Mouse (Mus musculus): ENCODE measurements around the gene Inpp5f. TPM values are rescaled to one million over a fixed set of nuclear protein-coding genes. Genes with fewer than 3 reads are reported as not detected.

Gene Inpp5f
- polyA plus RNA-seq, 1 experiment from 2014 or later = 51.1 TPM

DNA sequence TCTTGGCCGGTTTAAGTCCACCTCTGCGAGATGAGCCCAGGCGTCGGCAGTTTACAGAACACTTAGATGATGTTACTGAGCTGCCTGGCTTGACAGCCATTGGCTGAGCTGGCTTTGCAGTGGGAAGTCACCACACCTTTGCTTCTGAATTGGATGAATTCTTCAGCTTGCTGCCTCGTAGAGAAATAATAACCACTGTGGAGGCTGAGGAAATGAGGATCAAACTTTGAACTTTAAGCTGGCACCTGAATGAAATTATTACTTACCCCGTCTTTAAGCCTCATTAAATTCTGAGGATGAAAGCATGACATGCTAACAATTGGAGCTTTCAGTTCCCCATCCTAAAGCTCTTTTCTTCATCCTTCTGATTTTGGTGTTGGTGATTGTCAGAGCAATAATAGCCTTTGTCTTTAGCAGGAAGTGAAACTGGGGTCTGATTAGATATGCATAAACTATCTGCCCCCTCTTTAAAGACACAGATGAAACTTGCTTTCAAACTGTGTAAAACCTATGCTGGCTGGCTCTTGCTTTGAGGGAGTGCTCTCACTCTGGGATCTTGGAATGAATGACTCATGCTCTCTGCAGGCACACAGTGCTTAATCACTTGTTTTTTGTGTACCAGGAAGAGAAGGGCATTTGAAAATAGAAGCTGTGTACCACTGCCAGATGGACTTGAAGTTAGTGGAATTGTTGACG, 11.3 kb downstream of the Inpp5f start:
- DNase-seq (ENCODE audit: low spot score) = no peak
- Histone ChIP-seq H3K4me1 (ENCODE audit: control insufficient read depth, insufficient read depth, low read length) (no peaks in the 10 kb centered on the region), H3K9me3 (replicated peaks; ENCODE audit: control insufficient read depth, low read length) (no peaks in the 10 kb centered on the region), H3K27ac (replicated peaks; ENCODE audit: low read depth, low read length) (no peak overlapping the region), H3K4me2 (ENCODE audit: low read depth, low read length) (no peak overlapping the region), H3K36me3 (replicated peaks; ENCODE audit: control insufficient read depth, insufficient read depth, low read depth, low read length) (no peaks in the 10 kb centered on the region), H3K27me3 (ENCODE audit: control insufficient read depth, insufficient read depth, low read length) (no peaks in the 10 kb centered on the region), H3K4me3 (ENCODE audit: low read depth, low read length) (no peak overlapping the region), H3K9ac (replicated peaks; ENCODE audit: low read length) (no peak overlapping the region)
- 58% methylated on average over 7 of the region's 7 CpGs for WGBS
- ATAC-seq (replicated peaks; ENCODE audit: insufficient number of reproducible peaks, low FRiP score, low TSS enrichment, low read depth) = no peak

DNA sequence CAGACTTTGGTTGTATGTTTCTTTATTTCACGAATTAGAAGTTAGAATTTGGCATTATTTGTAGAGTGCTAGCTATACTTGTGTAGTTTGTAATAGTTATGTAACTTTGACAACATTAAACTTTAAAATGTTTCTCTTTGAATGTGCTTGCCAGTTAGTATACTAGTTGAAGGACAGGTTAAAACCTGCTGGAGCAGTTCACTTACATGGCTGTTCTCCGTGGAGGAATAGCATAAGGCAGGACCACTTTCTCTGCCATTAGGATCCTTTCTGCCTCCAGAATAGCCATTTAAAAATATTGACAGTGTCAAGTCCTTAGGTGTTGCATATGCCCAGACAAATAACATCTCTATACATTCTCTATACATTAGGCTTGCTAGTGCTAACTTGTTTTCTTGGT, 11.9 kb downstream of the Inpp5f start:
- DNase-seq (ENCODE audit: low spot score) = no peak
- H3K4me1 ChIP-seq (ENCODE audit: control insufficient read depth, insufficient read depth, low read length) = no peaks in the 10 kb centered on the region
- no peaks in the 10 kb centered on the region for H3K9me3 ChIP-seq (replicated peaks; ENCODE audit: control insufficient read depth, low read length)
- H3K27ac ChIP-seq (replicated peaks; ENCODE audit: low read depth, low read length) = no peak overlapping the region
- H3K27me3 ChIP-seq (ENCODE audit: control insufficient read depth, insufficient read depth, low read length) = no peaks in the 10 kb centered on the region
- no peak for ATAC-seq (replicated peaks; ENCODE audit: insufficient number of reproducible peaks, low FRiP score, low TSS enrichment, low read depth)
- H3K36me3 ChIP-seq (replicated peaks; ENCODE audit: control insufficient read depth, insufficient read depth, low read depth, low read length) = no peaks in the 10 kb centered on the region
- no peak overlapping the region for H3K9ac ChIP-seq (replicated peaks; ENCODE audit: low read length)
- H3K4me3 ChIP-seq (ENCODE audit: low read depth, low read length) = no peak overlapping the region
- WGBS = 84% methylated on average over 2 of the region's 2 CpGs
- H3K4me2 ChIP-seq (ENCODE audit: low read depth, low read length) = no peak overlapping the region

DNA sequence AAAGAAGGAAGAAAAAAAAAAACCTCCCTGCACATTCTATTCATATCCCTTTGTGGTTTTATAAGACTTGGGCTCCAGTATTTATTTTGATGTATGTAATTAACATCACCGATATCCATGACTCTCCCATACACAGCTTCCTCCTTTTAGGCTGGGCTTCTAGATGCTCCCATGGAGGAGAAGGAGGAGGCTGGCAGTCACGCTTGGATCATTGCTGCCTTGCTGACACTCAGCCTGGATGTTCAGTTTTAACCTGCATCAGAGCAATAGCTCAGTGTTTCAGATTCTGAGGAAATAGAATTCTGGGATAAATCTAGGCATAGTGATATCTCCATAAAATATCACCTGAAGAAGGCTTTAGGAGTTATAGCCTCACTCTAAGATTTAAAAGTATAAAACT, 14.3 kb downstream of the Inpp5f start:
- no peak for DNase-seq (ENCODE audit: low spot score)
- Histone ChIP-seq H3K9ac (replicated peaks; ENCODE audit: low read length) (no peak overlapping the region), H3K4me1 (ENCODE audit: control insufficient read depth, insufficient read depth, low read length) (no peaks in the 10 kb centered on the region), H3K27me3 (ENCODE audit: control insufficient read depth, insufficient read depth, low read length) (no peaks in the 10 kb centered on the region), H3K36me3 (replicated peaks; ENCODE audit: control insufficient read depth, insufficient read depth, low read depth, low read length) (no peaks in the 10 kb centered on the region), H3K4me3 (ENCODE audit: low read depth, low read length) (no peak overlapping the region), H3K4me2 (ENCODE audit: low read depth, low read length) (no peak overlapping the region), H3K27ac (replicated peaks; ENCODE audit: low read depth, low read length) (no peak overlapping the region), H3K9me3 (replicated peaks; ENCODE audit: control insufficient read depth, low read length) (no peaks in the 10 kb centered on the region)
- no peak for ATAC-seq (replicated peaks; ENCODE audit: insufficient number of reproducible peaks, low FRiP score, low TSS enrichment, low read depth)
- WGBS = 83% methylated on average over 2 of the region's 2 CpGs

DNA sequence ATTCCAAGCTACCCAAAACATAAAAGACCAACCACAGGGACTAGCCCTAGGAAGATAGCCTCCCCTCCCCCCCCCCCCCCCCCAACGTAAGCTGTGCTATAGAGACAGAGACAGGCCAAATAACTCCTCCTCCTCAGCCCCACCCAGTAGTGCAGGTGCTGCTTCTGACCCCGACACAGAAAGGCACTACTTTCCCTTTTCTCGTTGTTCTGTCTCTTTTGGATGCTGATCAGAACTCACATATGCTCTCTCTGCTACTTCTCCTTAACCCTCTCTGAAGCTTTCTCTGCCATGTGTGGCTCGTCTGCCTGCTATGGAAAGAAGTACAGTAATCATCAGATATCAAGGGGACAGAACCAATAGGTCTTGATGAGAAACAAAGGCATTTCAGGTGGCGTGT, 15.5 kb downstream of the Inpp5f start:
- no peaks in the 10 kb centered on the region for H3K36me3 ChIP-seq (replicated peaks; ENCODE audit: control insufficient read depth, insufficient read depth, low read depth, low read length)
- H3K4me1 ChIP-seq (ENCODE audit: control insufficient read depth, insufficient read depth, low read length) = no peaks in the 10 kb centered on the region
- ATAC-seq (replicated peaks; ENCODE audit: insufficient number of reproducible peaks, low FRiP score, low TSS enrichment, low read depth) (no peak), DNase-seq (ENCODE audit: low spot score) (no peak)
- H3K27me3 ChIP-seq (ENCODE audit: control insufficient read depth, insufficient read depth, low read length) = no peaks in the 10 kb centered on the region
- WGBS = 77% methylated on average over 4 of the region's 5 CpGs
- H3K9ac ChIP-seq (replicated peaks; ENCODE audit: low read length) = no peak overlapping the region
- H3K9me3 ChIP-seq (replicated peaks; ENCODE audit: control insufficient read depth, low read length) = no peaks in the 10 kb centered on the region
- no peak overlapping the region for H3K4me2 ChIP-seq (ENCODE audit: low read depth, low read length)
- H3K4me3 ChIP-seq (ENCODE audit: low read depth, low read length) = no peak overlapping the region
- H3K27ac ChIP-seq (replicated peaks; ENCODE audit: low read depth, low read length) = no peak overlapping the region

DNA sequence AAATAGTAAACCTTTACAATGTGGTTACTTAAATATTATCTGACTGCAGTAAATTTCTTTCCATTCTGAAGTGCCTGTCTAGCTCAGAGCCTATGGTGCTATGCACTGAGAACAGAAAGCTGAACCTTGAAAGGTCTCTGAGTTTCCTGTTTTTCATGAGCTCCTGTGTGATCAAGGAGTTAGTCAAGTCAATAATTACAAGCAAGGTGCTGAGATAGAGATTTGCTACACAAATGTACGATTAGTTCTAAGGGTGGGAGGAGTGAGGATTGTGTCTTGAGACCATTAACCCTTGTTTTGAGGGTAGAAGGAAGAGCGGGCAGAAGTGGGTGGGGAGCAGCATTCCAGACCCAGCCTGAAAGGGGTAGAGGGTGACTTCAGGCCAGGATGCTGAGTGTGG, 16.1 kb downstream of the Inpp5f start:
- ATAC-seq (replicated peaks; ENCODE audit: insufficient number of reproducible peaks, low FRiP score, low TSS enrichment, low read depth) (no peak), DNase-seq (ENCODE audit: low spot score) (no peak)
- no peaks in the 10 kb centered on the region for H3K9me3 ChIP-seq (replicated peaks; ENCODE audit: control insufficient read depth, low read length)
- H3K4me3 ChIP-seq (ENCODE audit: low read depth, low read length) = no peak overlapping the region
- WGBS = 80% methylated on average over 2 of the region's 2 CpGs
- H3K27ac ChIP-seq (replicated peaks; ENCODE audit: low read depth, low read length) = no peak overlapping the region
- no peaks in the 10 kb centered on the region for H3K36me3 ChIP-seq (replicated peaks; ENCODE audit: control insufficient read depth, insufficient read depth, low read depth, low read length)
- H3K9ac ChIP-seq (replicated peaks; ENCODE audit: low read length) = no peak overlapping the region
- H3K4me2 ChIP-seq (ENCODE audit: low read depth, low read length) = no peak overlapping the region
- H3K27me3 ChIP-seq (ENCODE audit: control insufficient read depth, insufficient read depth, low read length) = no peaks in the 10 kb centered on the region
- H3K4me1 ChIP-seq (ENCODE audit: control insufficient read depth, insufficient read depth, low read length) = no peaks in the 10 kb centered on the region

DNA sequence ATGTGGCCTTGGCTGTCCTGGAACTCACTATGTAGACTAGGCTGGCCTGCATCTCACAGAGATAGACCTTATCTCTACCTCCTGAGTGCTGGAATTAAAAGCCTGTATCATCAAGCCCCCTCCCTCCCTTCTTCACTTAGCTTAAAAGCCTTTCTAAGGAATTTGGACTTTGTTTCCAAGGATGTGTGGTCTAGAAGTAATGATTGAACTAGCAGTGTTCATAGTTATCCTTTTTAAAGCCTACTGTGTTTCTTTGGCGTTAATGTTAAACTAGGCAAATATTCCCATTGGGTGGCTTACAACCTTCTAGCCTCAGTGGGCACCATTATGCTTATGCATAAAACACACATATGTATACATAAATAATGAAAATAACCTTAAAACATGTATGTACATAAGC, 16.6 kb downstream of the Inpp5f start:
- DNase-seq (ENCODE audit: low spot score) (no peak), ATAC-seq (replicated peaks; ENCODE audit: insufficient number of reproducible peaks, low FRiP score, low TSS enrichment, low read depth) (no peak)
- Histone ChIP-seq H3K27me3 (ENCODE audit: control insufficient read depth, insufficient read depth, low read length) (no peaks in the 10 kb centered on the region), H3K4me1 (ENCODE audit: control insufficient read depth, insufficient read depth, low read length) (no peaks in the 10 kb centered on the region), H3K27ac (replicated peaks; ENCODE audit: low read depth, low read length) (no peak overlapping the region), H3K9me3 (replicated peaks; ENCODE audit: control insufficient read depth, low read length) (no peaks in the 10 kb centered on the region), H3K4me2 (ENCODE audit: low read depth, low read length) (no peak overlapping the region), H3K36me3 (replicated peaks; ENCODE audit: control insufficient read depth, insufficient read depth, low read depth, low read length) (no peaks in the 10 kb centered on the region), H3K4me3 (ENCODE audit: low read depth, low read length) (no peak overlapping the region), H3K9ac (replicated peaks; ENCODE audit: low read length) (no peak overlapping the region)
- WGBS = 92% methylated on average over 1 of the region's 1 CpGs

DNA sequence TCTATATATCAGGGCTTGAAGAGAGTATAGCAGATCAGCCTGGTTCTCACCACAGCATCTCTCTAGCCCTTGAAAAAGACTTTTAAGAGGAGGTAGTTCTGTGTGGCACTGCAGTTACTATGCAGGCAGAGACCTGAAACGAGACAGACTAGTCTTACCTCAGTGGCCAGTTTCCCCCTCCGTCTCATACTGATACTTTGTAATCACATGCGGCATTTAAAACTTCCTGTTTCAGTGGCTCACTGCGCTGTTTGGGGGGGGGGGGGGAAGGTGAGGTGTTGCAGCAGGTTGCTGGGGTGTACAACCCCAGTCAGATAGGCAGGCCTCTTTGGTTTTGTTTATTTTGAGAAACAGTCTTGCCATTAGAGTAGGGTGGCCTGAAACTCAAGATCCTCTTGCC, 22.0 kb downstream of the Inpp5f start:
- Histone ChIP-seq H3K9ac (replicated peaks; ENCODE audit: low read length) (no peak overlapping the region), H3K27ac (replicated peaks; ENCODE audit: low read depth, low read length) (no peak overlapping the region), H3K9me3 (replicated peaks; ENCODE audit: control insufficient read depth, low read length) (no peaks in the 10 kb centered on the region), H3K4me3 (ENCODE audit: low read depth, low read length) (no peak overlapping the region), H3K4me2 (ENCODE audit: low read depth, low read length) (no peak overlapping the region), H3K27me3 (ENCODE audit: control insufficient read depth, insufficient read depth, low read length) (no peaks in the 10 kb centered on the region), H3K36me3 (replicated peaks; ENCODE audit: control insufficient read depth, insufficient read depth, low read depth, low read length) (no peaks in the 10 kb centered on the region), H3K4me1 (ENCODE audit: control insufficient read depth, insufficient read depth, low read length) (no peaks in the 10 kb centered on the region)
- no peak for DNase-seq (ENCODE audit: low spot score)
- 69% methylated on average over 4 of the region's 4 CpGs for WGBS
- ATAC-seq (replicated peaks; ENCODE audit: insufficient number of reproducible peaks, low FRiP score, low TSS enrichment, low read depth) = no peak

DNA sequence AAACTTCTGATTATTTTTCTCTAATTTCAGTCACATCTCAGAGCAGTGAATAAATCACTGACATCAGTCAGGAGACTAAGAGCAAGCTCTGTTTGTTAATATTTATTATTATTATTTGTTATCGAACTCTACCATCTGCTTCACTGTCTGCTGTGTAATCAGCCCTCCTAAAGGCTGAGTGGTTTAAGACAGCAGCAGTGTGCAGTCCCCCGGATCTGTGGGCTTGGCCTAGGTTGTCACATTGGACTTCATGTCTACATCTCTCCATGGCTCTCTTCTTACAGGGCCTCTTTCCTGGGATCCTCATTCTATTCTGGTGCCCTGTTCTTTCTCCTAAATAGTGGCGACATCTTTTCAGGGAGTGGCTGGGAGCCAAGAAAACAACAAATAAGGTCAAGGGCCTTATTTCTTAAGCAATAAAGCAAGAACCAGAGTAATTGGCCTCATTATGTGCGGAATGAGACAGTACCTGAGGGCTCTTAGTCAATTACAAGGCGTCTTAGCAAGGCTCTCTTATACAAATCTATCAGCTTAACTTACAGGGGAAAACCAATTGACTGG, 28.9 kb downstream of the Inpp5f start:
- no peak for ATAC-seq (replicated peaks; ENCODE audit: insufficient number of reproducible peaks, low FRiP score, low TSS enrichment, low read depth)
- no peak overlapping the region for H3K27ac ChIP-seq (replicated peaks; ENCODE audit: low read depth, low read length)
- no peaks in the 10 kb centered on the region for H3K9me3 ChIP-seq (replicated peaks; ENCODE audit: control insufficient read depth, low read length)
- H3K4me1 ChIP-seq (ENCODE audit: control insufficient read depth, insufficient read depth, low read length) = no peaks in the 10 kb centered on the region
- H3K36me3 ChIP-seq (replicated peaks; ENCODE audit: control insufficient read depth, insufficient read depth, low read depth, low read length) = no peaks in the 10 kb centered on the region
- H3K4me2 ChIP-seq (ENCODE audit: low read depth, low read length) = no peak overlapping the region
- H3K27me3 ChIP-seq (ENCODE audit: control insufficient read depth, insufficient read depth, low read length) = no peaks in the 10 kb centered on the region
- DNase-seq (ENCODE audit: low spot score) = no peak
- no peak overlapping the region for H3K4me3 ChIP-seq (ENCODE audit: low read depth, low read length)
- H3K9ac ChIP-seq (replicated peaks; ENCODE audit: low read length) = no peak overlapping the region
- 81% methylated on average over 5 of the region's 5 CpGs for whole genome bisulfite sequencing

Data from embryonic facial prominence, embryonic 11.5 days (tissue).